Mouse (Mus musculus) limb, embryonic 14.5 days (tissue): Measurements from ENCODE around the gene Zfp81. TPM values are rescaled to one million over a fixed set of nuclear protein-coding genes. Genes with fewer than 3 reads are reported as not detected.

Source experiments
- ATAC-seq: fragments of 200-750 bp; cut with Nextera tagmentation; 2 replicates; pipeline ENCODE4 v1.8.0; 2017; ENCODE audit warnings: low read depth, moderate number of reproducible peaks, moderate TSS enrichment; ENCODE audit not compliant: low FRiP score
- DNase-seq: peaks from one replicate; pipeline ENCODE4 v3.0.0-alpha.2; 2015; ENCODE audit warnings: low spot score
- H3K27ac ChIP-seq: fragments of 300-500 bp; sonication (generic); replicated peaks from 2 replicates; pipeline ENCODE4 v1.5.1; 2014; ENCODE audit warnings: low read depth, mild to moderate bottlenecking, low read length, moderate library complexity, mixed read lengths
- H3K27me3 ChIP-seq: fragments of 300-500 bp; sonication (generic); 2 replicates; pipeline ENCODE4 v1.6.1; 2014; ENCODE audit warnings: low read length, mixed read lengths; ENCODE audit not compliant: control insufficient read depth, insufficient read depth
- H3K36me3 ChIP-seq: fragments of 300-500 bp; sonication (generic); 2 replicates; pipeline ENCODE4 v1.6.1; 2014; ENCODE audit warnings: mild to moderate bottlenecking, low read length, moderate library complexity, mixed read lengths; ENCODE audit not compliant: control insufficient read depth, insufficient read depth
- H3K4me1 ChIP-seq: fragments of 300-500 bp; sonication (generic); 2 replicates; pipeline ENCODE4 v1.6.1; 2014; ENCODE audit warnings: antibody characterized with exemption, low read length, mixed read lengths; ENCODE audit not compliant: control insufficient read depth, insufficient read depth
- H3K4me2 ChIP-seq: fragments of 300-500 bp; sonication (generic); replicated peaks from 2 replicates; pipeline ENCODE4 v1.6.1; 2014; ENCODE audit warnings: low read depth, mild to moderate bottlenecking, low read length, moderate library complexity; ENCODE audit not compliant: severe bottlenecking
- H3K4me3 ChIP-seq: fragments of 300-500 bp; sonication (generic); replicated peaks from 2 replicates; pipeline ENCODE4 v1.5.1; 2014; ENCODE audit warnings: low read length
- H3K9ac ChIP-seq: fragments of 300-500 bp; sonication (generic); 2 replicates; pipeline ENCODE4 v1.6.1; 2014; ENCODE audit warnings: mild to moderate bottlenecking, low read depth, low read length, moderate library complexity; ENCODE audit not compliant: severe bottlenecking
- H3K9me3 ChIP-seq: fragments of 300-500 bp; sonication (generic); 2 replicates; pipeline ENCODE4 v1.6.1; 2016; ENCODE audit warnings: low read length; ENCODE audit not compliant: control insufficient read depth
- POLR2A ChIP-seq: fragments of 200-500 bp; IDR thresholded peaks from 2 replicates; pipeline ENCODE4 v1.8.0; 2012; ENCODE audit warnings: inconsistent platforms, mild to moderate bottlenecking, moderate library complexity, borderline replicate concordance; ENCODE audit not compliant: insufficient read depth, insufficient read length; ENCODE audit errors: extremely low read depth
- WGBS: fragments of 180-500 bp; shearing (Covaris S2); extraction: QIAGEN DNeasy Blood & Tissue Kit; methylation state at CpG from one replicate; pipeline ENCODE4 v1.1.7; 2014; 5-methylcytosine and 5-hydroxymethylcytosine counted together
- polyA plus RNA-seq, 2 experiments: library from polyadenylated mRNA; depleted of rRNA in 1 of 2; stranded (reverse) in 1 of 2; unstranded in 1 of 2; fragments of >200 nt; fragmentation: Nextera tagmentation in 1 of 2; extraction: Ambion mirVana in 1 of 2; gene quantifications; 2 replicates each; pipeline versions ENCODE4 v1.2.1 to v1.2.3; 2012 to 2014

Gene Zfp81
- polyA plus RNA-seq (2012; rRNA removed), result 6.4 and 8.5 TPM in 2 replicates
- 13.7 and 14.6 TPM in 2 replicates for polyA plus RNA-seq (2014; fragmentation: Nextera tagmentation; extraction: Ambion mirVana)

DNA sequence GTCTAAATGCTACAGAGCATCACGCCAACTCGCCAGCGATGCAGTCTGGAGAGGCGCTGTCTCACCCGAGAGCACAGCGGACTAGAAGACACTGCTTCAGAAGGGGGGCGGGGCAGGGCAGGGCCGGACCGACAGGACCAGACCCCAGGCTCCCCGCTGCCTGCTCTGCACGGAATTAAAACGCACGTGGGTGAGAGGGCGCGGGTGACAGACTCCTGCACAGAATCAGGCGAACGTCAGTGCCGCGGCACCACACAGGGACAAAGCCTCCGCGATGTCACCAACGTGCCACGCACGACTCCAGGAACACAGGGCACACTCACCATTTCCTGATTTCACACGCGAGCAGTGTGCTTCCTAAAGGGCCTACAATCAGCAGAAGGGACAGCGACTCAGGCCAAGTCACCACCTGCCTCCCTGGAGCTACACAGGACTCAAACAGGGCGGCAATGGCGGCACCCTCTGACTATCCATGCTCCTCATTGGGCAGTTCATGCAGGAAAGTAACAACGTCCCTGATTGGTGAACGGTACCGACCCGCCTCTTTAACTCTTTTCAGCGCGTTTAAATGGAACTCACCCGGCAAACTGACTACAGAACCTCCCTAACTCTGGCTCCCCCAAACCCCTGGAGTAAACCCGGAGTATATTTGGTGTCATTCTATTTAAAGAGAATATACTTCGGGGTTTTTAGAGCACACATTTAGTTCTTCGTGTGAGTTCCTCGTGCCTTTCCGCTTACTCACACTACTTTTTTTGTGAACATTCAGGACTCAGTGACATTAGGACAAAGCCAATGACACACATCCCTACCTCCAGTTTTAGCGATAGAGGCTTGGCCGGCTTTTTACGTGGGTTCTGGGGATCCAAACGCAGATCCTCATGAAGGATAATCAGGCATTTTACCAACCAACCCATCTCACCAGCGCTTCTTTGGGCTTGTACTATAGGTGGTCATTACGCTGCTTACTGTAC lies at the start of gene Zfp81:
Gene Zfp81, minus strand, starts transcription at position 468 of the 974 bp plus-strand sequence.
- H3K36me3 ChIP-seq, result no peaks in the 10 kb centered on the region
- DNase-seq, result peak; percentile 97
- H3K4me3 ChIP-seq, result peak within 1 kb of the TSS; percentile 90
- no peaks in the 10 kb centered on the region for H3K9me3 ChIP-seq
- 4% methylated on average over 46 of the region's 47 CpGs for WGBS
- no peaks in the 10 kb centered on the region for H3K4me1 ChIP-seq
- peak; percentile 100 for ATAC-seq
- TF ChIP-seq POLR2A, result peak; percentile 73; the same call in 1 of the 2 replicates
- H3K27me3 ChIP-seq, result no peaks in the 10 kb centered on the region
- H3K4me2 ChIP-seq, result peak within 1 kb of the TSS; percentile 79
- peak within 1 kb of the TSS; percentile 76 for H3K27ac ChIP-seq
- peak within 1 kb of the TSS; percentile 88 for H3K9ac ChIP-seq

DNA sequence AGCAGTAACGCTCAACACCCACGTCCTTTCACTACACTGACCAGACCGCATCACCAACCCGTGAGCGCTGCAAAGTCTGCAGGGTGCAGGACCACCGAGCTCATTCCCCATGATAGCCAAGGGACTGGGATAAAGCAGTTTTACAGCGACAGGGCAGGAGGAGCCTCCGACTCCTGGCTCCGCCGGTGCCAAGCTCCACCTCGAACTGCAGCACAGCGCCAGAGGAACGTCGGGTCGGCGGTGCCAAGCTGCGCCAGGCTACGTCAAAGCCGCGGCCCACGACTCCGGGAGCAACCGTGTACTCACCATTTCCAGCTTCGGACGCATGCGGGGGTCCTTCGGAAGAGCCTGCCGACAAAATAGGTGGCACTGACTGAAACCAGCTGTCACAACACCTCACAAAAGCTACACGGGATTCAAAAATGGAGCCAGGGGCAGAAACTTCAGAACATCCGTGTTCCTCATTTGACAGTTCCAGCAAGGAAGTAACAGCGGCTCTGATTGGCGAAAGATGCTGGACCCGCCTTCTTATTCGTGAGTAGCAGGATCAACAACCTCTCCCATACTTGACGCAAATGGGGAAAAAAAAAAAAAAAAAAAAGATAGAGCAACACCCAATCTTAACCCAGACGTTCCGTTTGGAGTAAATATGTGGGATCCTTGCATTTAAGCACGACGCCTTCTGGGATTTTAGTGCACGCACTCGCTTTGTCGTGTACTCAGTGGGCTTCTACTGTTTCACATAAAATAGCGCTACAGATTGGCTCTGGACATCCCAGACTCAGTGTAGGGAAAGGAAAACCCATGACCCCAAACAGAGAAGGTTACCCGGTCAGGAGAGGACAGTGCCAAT lies 35.7 kb upstream of the Zfp81 start, which contains the start of gene Zfp101:
Gene Zfp101, minus strand, starts transcription at position 460 of the 853 bp plus-strand sequence.
- H3K4me2 ChIP-seq, result peak within 1 kb of the TSS; percentile 63
- peak; percentile 99 for ATAC-seq
- no peaks in the 10 kb centered on the region for H3K27me3 ChIP-seq
- no peaks in the 10 kb centered on the region for H3K36me3 ChIP-seq
- peak within 1 kb of the TSS; percentile 73 for H3K27ac ChIP-seq
- H3K9me3 ChIP-seq, result no peaks in the 10 kb centered on the region
- peak; percentile 96 for DNase-seq
- peaks cover 3% of the 10 kb centered on the region; the same call in 1 of the 2 replicates for H3K4me1 ChIP-seq
- H3K4me3 ChIP-seq, result peak within 1 kb of the TSS; percentile 78
- WGBS, result under 1% methylated on average over 44 of the region's 44 CpGs
- TF ChIP-seq POLR2A, result 0 out of 2 replicates have a peak, but pooled peaks have one; percentile 30
- peak within 1 kb of the TSS; percentile 69 for H3K9ac ChIP-seq

DNA sequence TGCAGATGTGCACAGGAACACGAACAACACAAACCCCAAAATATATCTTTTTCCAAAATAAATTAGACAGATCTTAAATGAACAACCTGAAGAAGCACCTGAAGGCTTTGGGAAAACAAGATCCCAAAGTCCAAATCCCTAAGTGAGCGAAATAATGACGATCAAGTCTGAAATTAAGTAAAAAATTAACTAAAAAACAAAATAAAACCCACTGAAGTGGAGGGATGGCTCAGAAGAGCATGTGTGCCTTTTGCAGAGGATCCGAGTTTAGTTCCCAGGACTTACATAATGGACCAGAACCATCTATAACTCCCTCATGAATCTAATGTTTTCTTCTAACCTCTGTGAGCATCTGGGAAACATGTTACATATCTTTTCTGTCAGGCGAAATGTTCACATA lies 33.6 kb upstream of the Zfp81 start:
- ATAC-seq (no peak), DNase-seq (no peak)
- TF ChIP-seq POLR2A, result no peak
- Histone ChIP-seq H3K9me3 (no peaks in the 10 kb centered on the region), H3K4me3 (no peak overlapping the region), H3K4me1 (peaks cover 3% of the 10 kb centered on the region; the same call in 1 of the 2 replicates), H3K27me3 (no peaks in the 10 kb centered on the region), H3K9ac (no peak overlapping the region), H3K4me2 (no peak overlapping the region), H3K36me3 (no peaks in the 10 kb centered on the region), H3K27ac (no peak overlapping the region)
- WGBS, result 95% methylated on average over 5 of the region's 5 CpGs

DNA sequence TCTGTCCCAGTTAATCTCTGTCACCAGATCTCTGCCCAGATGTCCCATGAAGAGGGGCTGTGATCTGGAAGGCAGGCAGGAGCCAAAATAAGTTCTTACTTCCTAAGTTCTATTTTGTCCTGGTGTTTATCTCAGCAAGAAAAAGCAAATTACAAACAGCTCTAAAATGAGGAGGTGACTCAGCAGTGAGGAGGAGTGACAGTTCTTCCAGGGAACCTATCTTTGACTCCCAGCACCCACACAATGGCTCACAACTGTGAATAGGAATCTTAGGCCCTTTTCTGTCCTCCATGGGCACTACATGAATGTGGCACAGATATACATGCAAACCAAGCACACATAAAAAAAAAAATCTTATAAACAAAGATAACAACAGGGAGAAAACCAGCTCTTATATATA lies 27.0 kb upstream of the Zfp81 start:
- H3K4me1 ChIP-seq, result no peaks in the 10 kb centered on the region
- peaks cover 41% of the 10 kb centered on the region for H3K36me3 ChIP-seq
- H3K4me3 ChIP-seq, result no peak overlapping the region
- no peak overlapping the region for H3K27ac ChIP-seq
- TF ChIP-seq POLR2A, result no peak
- H3K27me3 ChIP-seq, result no peaks in the 10 kb centered on the region
- DNase-seq (no peak), ATAC-seq (no peak)
- no peak overlapping the region for H3K4me2 ChIP-seq
- no peak overlapping the region for H3K9ac ChIP-seq
- no peaks in the 10 kb centered on the region for H3K9me3 ChIP-seq

DNA sequence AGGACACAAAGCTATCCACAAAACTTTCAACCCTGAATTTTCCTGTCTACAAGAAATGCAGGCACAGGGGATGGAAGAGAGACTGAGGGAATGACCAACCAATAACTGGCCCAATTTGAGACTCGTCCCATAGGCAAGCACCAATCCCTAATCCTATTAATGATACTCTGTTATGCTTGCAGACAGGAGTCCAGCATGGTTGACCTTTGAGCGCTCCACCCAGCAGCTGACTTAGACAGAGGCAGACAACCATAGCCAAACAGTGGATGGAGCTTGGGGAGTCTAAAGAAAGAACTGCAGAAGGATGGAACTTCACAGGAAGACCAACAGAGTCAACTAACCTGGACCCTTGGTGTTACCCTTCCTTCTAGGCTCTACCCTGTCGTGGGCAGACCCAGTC lies 14.1 kb upstream of the Zfp81 start:
- WGBS, result 88% methylated on average over 3 of the region's 3 CpGs
- Histone ChIP-seq H3K9me3 (no peaks in the 10 kb centered on the region), H3K4me3 (no peak overlapping the region), H3K27ac (no peak overlapping the region), H3K4me2 (no peak overlapping the region), H3K9ac (no peak overlapping the region), H3K27me3 (no peaks in the 10 kb centered on the region), H3K4me1 (no peaks in the 10 kb centered on the region), H3K36me3 (no peaks in the 10 kb centered on the region)
- DNase-seq (no peak), ATAC-seq (no peak)
- TF ChIP-seq POLR2A, result no peak
